Mouse (Mus musculus) layer of hippocampus, adult 2 months (tissue): ENCODE data around the gene Spc24. TPM values are rescaled to one million over a fixed set of nuclear protein-coding genes. Genes with fewer than 3 reads are reported as not detected.
A peak's percentile ranks its signal among the peaks of the same experiment; 100 is the strongest.

Experiments
- DNase-seq, 2 experiments: peaks; one replicate each; pipeline ENCODE4 v3.0.0; 2022; ENCODE audit warnings: low spot score in 2 of 2
- H3K27ac ChIP-seq: fragments of 200-600 bp; 2 replicates; pipeline ENCODE4 v1.8.1; 2022
- H3K4me3 ChIP-seq: fragments of 200-600 bp; 2 replicates; pipeline ENCODE4 v1.8.1; 2022; ENCODE audit warnings: mild to moderate bottlenecking
- CTCF ChIP-seq: fragments of 200-600 bp; conservative IDR thresholded peaks from 2 replicates; pipeline ENCODE4 v1.8.1; 2022; ENCODE audit warnings: antibody characterized with exemption, mild to moderate bottlenecking, moderate library complexity
- total RNA-seq, 2 experiments: library from RNA; stranded (reverse); gene quantifications; 2 replicates each; pipeline ENCODE4 v1.2.3; 2021

The Spc24 gene
- total RNA-seq, 2 experiments from 2014 or later, result 2.2 to 2.9 TPM

- no peak overlapping the region for H3K4me3 ChIP-seq
- no peak for DNase-seq
- H3K27ac ChIP-seq, result no peak overlapping the region
- no peak for TF ChIP-seq CTCF
Measured at GRCm38 (mm10) chr9:21752252-21752792, 7.8 kb downstream of the Spc24 start.

- H3K27ac ChIP-seq, result no peak overlapping the region
- DNase-seq, result no peak
- H3K4me3 ChIP-seq, result no peak overlapping the region
- TF ChIP-seq CTCF, result peak; percentile 55
Measured at GRCm38 (mm10) chr9:21751347-21751746, 8.8 kb downstream of the Spc24 start.

GRCm38 (mm10) chr9:21750370-21750769 is 9.7 kb downstream of the Spc24 start:
- no peak overlapping the region for H3K4me3 ChIP-seq
- DNase-seq, result no peak
- no peak overlapping the region for H3K27ac ChIP-seq
- TF ChIP-seq CTCF, result no peak

GRCm38 (mm10) chr9:21749382-21750118 is 10.6 kb downstream of the Spc24 start:
- no peak for TF ChIP-seq CTCF
- DNase-seq, result no peak
- no peak overlapping the region for H3K27ac ChIP-seq
- H3K4me3 ChIP-seq, result no peak overlapping the region

- DNase-seq, result no peak
- no peak for TF ChIP-seq CTCF
- no peak overlapping the region for H3K4me3 ChIP-seq
- no peak overlapping the region for H3K27ac ChIP-seq
Measured at GRCm38 (mm10) chr9:21748491-21748890, 11.6 kb downstream of the Spc24 start.

GRCm38 (mm10) chr9:21748033-21748432 is 12.1 kb downstream of the Spc24 start:
- TF ChIP-seq CTCF, result no peak
- peak overlapping the region; percentile 32; the same call in 1 of the 2 replicates for H3K27ac ChIP-seq
- DNase-seq, result no peak
- no peak overlapping the region for H3K4me3 ChIP-seq

GRCm38 (mm10) chr9:21747238-21747774 is 12.8 kb downstream of the Spc24 start:
- no peak for TF ChIP-seq CTCF
- no peak for DNase-seq
- H3K4me3 ChIP-seq, result no peak overlapping the region
- no peak overlapping the region for H3K27ac ChIP-seq

- Histone ChIP-seq H3K4me3 (no peak overlapping the region), H3K27ac (no peak overlapping the region)
- TF ChIP-seq CTCF, result no peak
- no peak for DNase-seq
Measured at GRCm38 (mm10) chr9:21741514-21741913, 18.6 kb downstream of the Spc24 start.

GRCm38 (mm10) chr9:21740427-21740826 is 19.7 kb downstream of the Spc24 start:
- Histone ChIP-seq H3K27ac (no peak overlapping the region), H3K4me3 (no peak overlapping the region)
- no peak for TF ChIP-seq CTCF
- no peak for DNase-seq

GRCm38 (mm10) chr9:21738776-21739175 is 21.3 kb downstream of the Spc24 start:
- no peak for TF ChIP-seq CTCF
- H3K27ac ChIP-seq, result no peak overlapping the region
- DNase-seq, result no peak
- H3K4me3 ChIP-seq, result no peak overlapping the region

GRCm38 (mm10) chr9:21737188-21737587 is 22.9 kb downstream of the Spc24 start:
- no peak overlapping the region for H3K4me3 ChIP-seq
- no peak for DNase-seq
- no peak for TF ChIP-seq CTCF
- H3K27ac ChIP-seq, result 0 out of 2 replicates have a peak overlapping the region, but pooled peaks have one; percentile 62

- H3K4me3 ChIP-seq, result no peak overlapping the region
- H3K27ac ChIP-seq, result no peak overlapping the region
- no peak for TF ChIP-seq CTCF
- DNase-seq, result no peak
Measured at GRCm38 (mm10) chr9:21736580-21736979, 23.5 kb downstream of the Spc24 start.

GRCm38 (mm10) chr9:21735126-21735525 is 25.0 kb downstream of the Spc24 start:
- H3K4me3 ChIP-seq, result no peak overlapping the region
- no peak for TF ChIP-seq CTCF
- H3K27ac ChIP-seq, result no peak overlapping the region
- DNase-seq, result no peak

GRCm38 (mm10) chr9:21733989-21734388 is 26.1 kb downstream of the Spc24 start:
- Histone ChIP-seq H3K4me3 (no peak overlapping the region), H3K27ac (no peak overlapping the region)
- DNase-seq, result no peak
- no peak for TF ChIP-seq CTCF
